24 mouse cellular contexts compared by ENCODE assay signal in genomic region chr5:73273171-73273570, GRCm38 (mm10).
"Had no signal": no experiment of that assay in that cellular context is flagged by ENCODE, and none has a peak within 500 bp of the region (broad histone marks: within the 10 kb centered on the region; RNA-seq: fewer than 3 reads in every experiment).

No protein-coding gene starts in this region.

- H3K27ac ChIP-seq: heart, adult 2 months; hindbrain, embryonic 13.5 days; hindbrain, embryonic 15.5 days; hindbrain, postnatal 0 days; kidney, embryonic 15.5 days; kidney, postnatal 0 days; limb, embryonic 13.5 days; limb, embryonic 15.5 days; liver, embryonic 12.5 days; liver, embryonic 14.5 days had no signal

- H3K27me3 ChIP-seq: heart, embryonic 12.5 days; hindbrain, embryonic 13.5 days; hindbrain, embryonic 15.5 days; kidney, embryonic 15.5 days; limb, embryonic 13.5 days; limb, embryonic 15.5 days had no signal

- ATAC-seq: forebrain, postnatal 0 days; hindbrain, postnatal 0 days; intestine, embryonic 16.5 days; liver, embryonic 12.5 days had no signal

- H3K9ac ChIP-seq: forebrain, postnatal 0 days; heart, embryonic 12.5 days; hindbrain, embryonic 13.5 days; hindbrain, embryonic 15.5 days; kidney, embryonic 15.5 days; limb, embryonic 13.5 days; limb, embryonic 15.5 days; liver, embryonic 12.5 days; liver, embryonic 14.5 days had no signal

- H3K4me1 ChIP-seq: hindbrain, embryonic 13.5 days; hindbrain, embryonic 15.5 days; limb, embryonic 13.5 days; limb, embryonic 15.5 days; liver, embryonic 12.5 days had no signal

- H3K4me3 ChIP-seq: heart, adult 2 months; heart, embryonic 12.5 days; hindbrain, embryonic 13.5 days; hindbrain, embryonic 15.5 days; kidney, embryonic 15.5 days; limb, embryonic 13.5 days; limb, embryonic 15.5 days; liver, embryonic 12.5 days had no signal

- H3K9me3 ChIP-seq: heart, embryonic 12.5 days; hindbrain, embryonic 13.5 days; hindbrain, embryonic 15.5 days; kidney, embryonic 15.5 days; limb, embryonic 13.5 days; limb, embryonic 15.5 days; liver, embryonic 12.5 days had no signal

- DNase-seq: forebrain, postnatal 0 days; gastrocnemius, postnatal 14 days; gastrocnemius, postnatal 36 days; heart, adult 2 months; heart, postnatal 14 days; kidney, adult 11 months; kidney, adult 2 months; kidney, adult 9 months; kidney, postnatal 14 days; kidney, postnatal 36 days; layer of hippocampus, adult 9-11 months; layer of hippocampus, postnatal 36 days; left cerebral cortex, postnatal 4 days had no signal

- H3K4me2 ChIP-seq: hindbrain, embryonic 13.5 days; hindbrain, embryonic 15.5 days; kidney, embryonic 15.5 days; limb, embryonic 13.5 days; limb, embryonic 15.5 days; liver, embryonic 12.5 days had no signal

- H3K36me3 ChIP-seq: heart, embryonic 12.5 days; hindbrain, embryonic 13.5 days; hindbrain, embryonic 15.5 days; kidney, embryonic 15.5 days; limb, embryonic 13.5 days; limb, embryonic 15.5 days; liver, embryonic 12.5 days had no signal
